Mouse (Mus musculus) forebrain, embryonic 15.5 days (tissue): ENCODE results near the gene Akain1. TPM values are rescaled to one million over a fixed set of nuclear protein-coding genes. Genes with fewer than 3 reads are reported as not detected.

ENCODE experiments used
- ATAC-seq: fragments of 200-750 bp; cut with Nextera tagmentation; replicated peaks from 2 replicates; pipeline ENCODE4 v1.8.0; 2017; ENCODE audit warnings: mild to moderate bottlenecking, moderate TSS enrichment, moderate library complexity
- H3K27ac ChIP-seq: fragments of 300-500 bp; sonication (generic); replicated peaks from 2 replicates; pipeline ENCODE4 v1.5.1; 2015; ENCODE audit warnings: mild to moderate bottlenecking, inconsistent platforms
- H3K27me3 ChIP-seq: fragments of 300-500 bp; sonication (generic); 2 replicates; pipeline ENCODE4 v1.6.1; 2015; ENCODE audit warnings: inconsistent platforms
- H3K36me3 ChIP-seq: fragments of 300-500 bp; sonication (generic); 2 replicates; pipeline ENCODE4 v1.6.1; 2015; ENCODE audit warnings: mild to moderate bottlenecking, inconsistent platforms
- H3K4me1 ChIP-seq: fragments of 300-500 bp; sonication (generic); 2 replicates; pipeline ENCODE4 v1.6.1; 2015; ENCODE audit warnings: inconsistent platforms
- H3K4me2 ChIP-seq: fragments of 300-500 bp; sonication (generic); replicated peaks from 2 replicates; pipeline ENCODE4 v1.6.1; 2015; ENCODE audit warnings: mild to moderate bottlenecking, inconsistent platforms
- H3K4me3 ChIP-seq: fragments of 300-500 bp; sonication (generic); 2 replicates; pipeline ENCODE4 v1.5.1; 2015; ENCODE audit warnings: mild to moderate bottlenecking, inconsistent platforms
- H3K9ac ChIP-seq: fragments of 300-500 bp; sonication (generic); replicated peaks from 2 replicates; pipeline ENCODE4 v1.6.1; 2015; ENCODE audit warnings: mild to moderate bottlenecking, inconsistent platforms
- H3K9me3 ChIP-seq: fragments of 300-500 bp; sonication (generic); 2 replicates; pipeline ENCODE4 v1.6.1; 2016; ENCODE audit warnings: inconsistent platforms
- WGBS: fragments of 180-500 bp; shearing (Covaris S2); methylation state at CpG from one replicate; pipeline ENCODE4 v1.1.7; 2015; ENCODE audit warnings: mixed read lengths; 5-methylcytosine and 5-hydroxymethylcytosine counted together
- polyA plus RNA-seq: library from polyadenylated mRNA; unstranded; fragments of >200 nt; fragmentation: Nextera tagmentation; extraction: Ambion mirVana; gene quantifications from 2 replicates; pipeline ENCODE4 v1.2.1, GENCODE M21; 2015

The Akain1 gene
- 0.13 and 0.36 TPM in 2 replicates for polyA plus RNA-seq

DNA sequence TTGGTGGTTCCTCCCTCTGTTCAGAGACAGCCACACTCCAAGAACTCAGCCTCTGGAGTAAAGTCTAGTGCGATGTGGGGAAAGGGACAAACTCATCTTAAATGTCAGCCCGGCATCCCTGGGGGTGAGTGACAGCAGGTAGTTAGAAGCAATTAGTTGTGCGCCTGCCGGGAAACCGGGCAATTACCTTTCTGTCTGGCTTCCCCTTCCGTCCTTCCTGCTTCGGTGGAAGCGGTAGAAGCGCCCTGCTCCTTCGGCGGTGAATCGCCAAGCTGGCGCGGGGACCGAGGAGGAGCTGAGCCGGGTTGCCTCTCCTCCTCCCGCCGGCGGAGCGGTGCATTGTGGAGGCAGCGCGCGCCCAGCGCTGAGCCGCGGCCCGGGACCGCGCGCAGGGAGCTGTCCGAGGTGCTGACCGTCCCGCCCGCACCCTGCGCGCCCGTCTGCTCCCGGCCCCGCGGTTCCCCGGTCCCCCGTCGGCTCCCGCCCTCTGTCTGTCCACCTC lies at the start of gene Akain1:
Gene Akain1, plus strand, starts transcription at position 337 of the 502 bp plus-strand sequence.
- Histone ChIP-seq H3K9ac (peak within 1 kb of the TSS; percentile 46), H3K27me3 (peaks cover 36% of the 10 kb centered on the region), H3K4me1 (peaks cover 16% of the 10 kb centered on the region), H3K9me3 (no peaks in the 10 kb centered on the region), H3K4me2 (peak within 1 kb of the TSS; percentile 98), H3K4me3 (peak within 1 kb of the TSS; percentile 67), H3K36me3 (no peaks in the 10 kb centered on the region), H3K27ac (no peak within 1 kb of the TSS)
- peak; percentile 92 for ATAC-seq
- under 1% methylated on average over 44 of the region's 44 CpGs for WGBS

DNA sequence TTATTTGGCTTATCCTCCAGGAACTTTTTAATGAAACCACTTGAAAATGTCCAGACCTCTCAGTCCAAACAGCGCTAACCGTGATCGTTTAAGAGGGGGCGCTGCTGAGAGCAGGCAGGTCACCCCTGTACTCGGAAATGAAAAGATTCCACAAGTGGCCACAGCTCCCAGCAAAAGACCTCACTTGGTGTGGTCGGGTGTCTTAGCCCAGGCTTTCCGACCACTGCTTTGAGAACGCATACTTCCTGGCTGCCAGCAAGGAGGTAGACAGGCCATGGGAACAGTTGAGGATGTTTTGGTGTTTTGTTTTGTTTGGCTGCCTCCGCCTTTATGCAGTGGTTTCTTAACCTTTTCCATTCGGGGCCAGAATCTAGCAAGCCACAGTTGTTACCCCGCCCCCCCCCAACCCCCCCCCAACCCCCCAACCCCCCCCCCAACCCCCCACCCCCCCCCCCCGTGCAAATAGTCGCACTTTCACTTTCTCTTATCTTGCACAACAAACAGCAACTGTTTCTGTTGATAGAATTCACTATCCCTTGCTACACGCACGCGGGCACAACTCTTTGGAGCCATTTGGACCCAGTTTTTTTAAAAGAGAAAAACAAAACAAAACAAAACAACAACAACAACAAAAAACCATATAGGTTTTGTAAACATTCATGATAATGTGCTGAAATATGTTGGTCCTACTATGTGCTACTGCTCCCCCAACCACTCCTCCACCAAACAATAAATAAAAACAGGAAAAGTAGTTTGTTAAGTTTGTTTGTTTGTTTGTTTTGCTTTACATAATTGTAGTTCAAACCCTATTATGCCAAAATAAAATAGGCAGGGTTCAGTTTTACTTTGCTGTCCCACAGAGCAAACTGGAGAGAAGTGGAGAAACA lies 42.7 kb upstream of the Akain1 start:
- H3K36me3 ChIP-seq, result 0 out of 2 replicates have a peak, but pooled peaks cover 2% of the 10 kb centered on the region
- no peak overlapping the region for H3K9ac ChIP-seq
- H3K4me2 ChIP-seq, result no peak overlapping the region
- no peak overlapping the region for H3K27ac ChIP-seq
- ATAC-seq, result no peak
- H3K4me1 ChIP-seq, result no peaks in the 10 kb centered on the region
- H3K4me3 ChIP-seq, result no peak overlapping the region
- H3K27me3 ChIP-seq, result no peaks in the 10 kb centered on the region
- no peaks in the 10 kb centered on the region for H3K9me3 ChIP-seq
- 26% methylated on average over 15 of the region's 16 CpGs for WGBS

DNA sequence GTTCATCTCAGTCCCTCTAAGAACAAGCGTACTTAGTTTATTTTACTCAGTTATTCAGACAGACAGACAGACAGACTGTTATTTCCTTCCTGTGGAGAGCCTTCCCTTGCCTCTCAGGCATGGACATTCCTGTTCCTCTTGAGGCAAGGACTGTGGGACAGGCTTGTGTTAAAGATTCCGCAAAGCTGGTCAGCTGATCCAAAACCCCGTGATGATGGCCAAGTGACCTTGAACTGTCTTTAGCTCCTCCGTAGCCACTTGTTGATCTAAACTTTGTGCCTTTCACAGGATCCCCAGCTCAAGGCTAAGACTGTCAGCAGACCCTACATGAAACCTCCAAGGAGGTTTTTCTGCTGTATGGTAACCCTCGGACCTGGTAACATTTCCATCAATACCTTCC lies 42.0 kb upstream of the Akain1 start:
- no peak for ATAC-seq
- H3K36me3 ChIP-seq, result no peaks in the 10 kb centered on the region
- no peak overlapping the region for H3K9ac ChIP-seq
- H3K27me3 ChIP-seq, result no peaks in the 10 kb centered on the region
- 63% methylated on average over 5 of the region's 5 CpGs for WGBS
- H3K9me3 ChIP-seq, result no peaks in the 10 kb centered on the region
- H3K4me3 ChIP-seq, result no peak overlapping the region
- no peaks in the 10 kb centered on the region for H3K4me1 ChIP-seq
- H3K27ac ChIP-seq, result no peak overlapping the region
- no peak overlapping the region for H3K4me2 ChIP-seq

DNA sequence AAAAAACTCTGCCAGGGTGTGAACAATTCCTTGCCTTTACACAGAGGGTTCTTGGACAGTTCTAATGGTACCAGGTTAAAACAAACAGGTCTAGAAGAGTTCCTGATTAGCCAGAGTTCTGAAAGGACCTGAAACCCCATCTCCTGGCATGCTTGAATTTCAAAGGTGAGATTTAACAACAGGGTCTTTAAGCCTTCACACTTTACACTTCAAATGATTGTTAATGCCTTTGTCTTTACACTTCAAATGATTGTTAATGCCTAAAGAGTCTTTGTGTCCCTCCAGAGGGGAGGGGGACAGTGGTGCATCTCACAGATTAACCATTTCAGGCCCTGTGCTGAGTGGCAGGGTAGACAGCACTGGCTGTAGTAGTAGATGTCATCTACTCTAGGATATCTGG lies 41.0 kb upstream of the Akain1 start:
- Histone ChIP-seq H3K4me1 (no peaks in the 10 kb centered on the region), H3K27ac (no peak overlapping the region), H3K9ac (no peak overlapping the region), H3K27me3 (no peaks in the 10 kb centered on the region), H3K4me3 (no peak overlapping the region), H3K9me3 (no peaks in the 10 kb centered on the region), H3K36me3 (no peaks in the 10 kb centered on the region), H3K4me2 (no peak overlapping the region)
- ATAC-seq, result no peak

DNA sequence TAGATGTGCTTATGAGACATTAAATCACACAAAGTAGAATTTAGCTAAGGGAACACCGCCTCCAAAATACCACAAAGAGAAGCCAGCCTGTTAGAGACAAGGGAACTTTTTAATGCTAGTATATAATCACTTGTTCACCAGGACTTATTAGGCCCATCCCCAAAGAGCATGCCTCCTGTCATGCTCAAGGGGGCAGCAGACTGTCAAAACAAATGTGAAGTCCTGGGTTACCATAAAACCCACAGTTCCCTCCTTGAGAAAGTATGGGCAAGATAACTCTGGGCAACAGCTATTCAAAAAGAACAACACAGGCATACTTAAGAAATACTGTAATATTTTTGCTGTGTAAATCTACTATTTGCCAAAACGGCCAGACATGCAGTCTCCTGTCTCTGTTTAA lies 38.0 kb upstream of the Akain1 start:
- Histone ChIP-seq H3K9ac (no peak overlapping the region), H3K4me1 (no peaks in the 10 kb centered on the region), H3K27me3 (no peaks in the 10 kb centered on the region), H3K4me2 (no peak overlapping the region), H3K36me3 (no peaks in the 10 kb centered on the region), H3K4me3 (no peak overlapping the region), H3K27ac (no peak overlapping the region), H3K9me3 (no peaks in the 10 kb centered on the region)
- no peak for ATAC-seq
- 73% methylated on average over 2 of the region's 2 CpGs for WGBS

DNA sequence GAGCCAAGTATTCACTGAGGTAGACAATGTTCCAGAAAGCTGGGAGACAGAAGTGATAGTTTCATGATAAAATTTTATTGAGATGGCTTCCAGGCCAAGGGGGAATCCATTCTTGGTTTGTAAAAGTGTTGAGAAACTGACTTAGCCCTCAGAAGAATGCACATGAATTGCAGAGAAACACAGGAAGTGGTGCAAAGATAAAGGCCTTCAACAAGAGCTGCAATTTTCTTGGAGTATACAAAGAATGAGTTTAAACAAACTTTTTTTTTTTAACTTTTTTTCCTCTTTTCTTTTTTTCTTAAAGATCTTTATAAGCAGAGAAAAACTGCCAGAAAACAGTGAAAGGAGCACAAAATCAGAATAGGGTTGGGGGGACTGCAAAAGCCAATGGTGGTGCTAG lies 23.0 kb upstream of the Akain1 start:
- Histone ChIP-seq H3K9me3 (no peaks in the 10 kb centered on the region), H3K4me2 (peak overlapping the region; percentile 77), H3K9ac (peak overlapping the region; percentile 92; the same call in 1 of the 2 replicates), H3K27ac (no peak overlapping the region), H3K36me3 (no peaks in the 10 kb centered on the region), H3K4me1 (peaks cover 20% of the 10 kb centered on the region), H3K27me3 (no peaks in the 10 kb centered on the region), H3K4me3 (peak overlapping the region; percentile 98)
- ATAC-seq, result no peak

DNA sequence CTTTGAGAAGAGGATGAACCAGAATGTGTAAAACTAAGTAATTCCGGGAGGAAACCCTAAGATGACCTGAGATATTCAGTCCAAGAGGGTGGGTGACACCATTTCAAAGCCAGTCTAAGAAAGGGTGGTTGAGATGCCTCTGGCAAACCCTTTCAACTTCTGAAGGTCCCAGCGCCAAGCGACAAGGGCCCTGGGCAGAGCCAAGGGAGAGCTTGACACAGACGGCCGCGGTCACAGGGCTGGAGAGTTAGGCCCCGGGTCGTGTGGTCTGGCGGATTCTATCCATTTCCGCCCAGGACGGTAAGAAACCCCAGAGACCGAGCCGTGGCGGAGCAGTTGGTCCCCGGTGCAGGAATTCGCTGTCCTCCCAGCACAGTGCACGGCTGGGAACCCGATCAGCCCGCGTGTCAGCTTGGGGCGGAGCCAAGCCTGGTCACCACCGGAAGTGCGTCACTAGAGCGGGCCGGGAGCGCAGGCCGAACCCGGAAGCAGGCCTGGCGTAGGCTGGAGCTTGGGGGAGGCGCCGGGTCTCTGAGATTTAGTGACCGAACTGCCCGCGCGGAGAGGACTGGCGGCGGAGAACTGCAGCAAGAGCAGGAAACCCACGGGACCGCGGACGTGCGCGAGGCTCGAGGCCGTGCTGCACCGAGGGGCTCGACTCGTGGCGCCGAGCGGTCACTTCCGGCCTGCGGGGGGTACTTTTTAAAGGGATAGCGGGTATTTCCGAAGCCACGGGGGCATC lies 22.0 kb upstream of the Akain1 start:
- H3K4me1 ChIP-seq, result peaks cover 23% of the 10 kb centered on the region
- no peaks in the 10 kb centered on the region for H3K36me3 ChIP-seq
- under 1% methylated on average over 56 of the region's 56 CpGs for WGBS
- no peaks in the 10 kb centered on the region for H3K27me3 ChIP-seq
- H3K27ac ChIP-seq, result peak overlapping the region; percentile 95
- H3K4me2 ChIP-seq, result peak overlapping the region; percentile 77
- H3K9ac ChIP-seq, result peak overlapping the region; percentile 92
- H3K4me3 ChIP-seq, result peak overlapping the region; percentile 98
- peak; percentile 99 for ATAC-seq
- H3K9me3 ChIP-seq, result no peaks in the 10 kb centered on the region

DNA sequence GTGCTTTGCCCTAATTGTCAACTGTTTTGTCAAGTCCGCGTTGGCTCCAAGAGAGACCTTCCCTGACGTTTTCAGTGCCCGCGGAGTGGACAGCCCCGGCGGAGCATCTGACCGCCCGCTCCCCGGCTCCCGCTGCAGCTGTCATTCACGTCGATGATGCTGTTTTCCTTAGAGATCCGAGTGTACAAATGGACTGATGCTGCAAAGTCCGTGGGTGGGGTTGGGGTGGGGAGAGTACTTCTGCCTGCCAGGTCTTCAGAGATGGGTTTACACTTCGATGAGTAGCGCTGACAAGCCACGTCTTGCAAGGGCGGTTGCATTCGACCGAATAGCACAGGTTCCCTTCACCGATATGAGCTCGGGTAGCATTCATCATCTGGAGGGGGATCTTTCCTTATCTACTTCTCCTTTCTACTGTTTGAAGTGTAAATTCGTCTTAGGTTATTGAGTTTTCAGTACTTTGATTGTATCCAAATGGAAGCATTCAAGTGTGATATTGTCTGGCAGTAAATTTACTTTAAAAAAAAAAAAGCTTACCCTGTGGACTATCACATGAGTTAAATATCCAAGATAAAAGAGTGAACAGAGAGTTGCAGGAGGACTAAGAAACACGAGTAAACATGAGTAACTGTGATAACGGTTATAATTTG lies 21.3 kb upstream of the Akain1 start:
- peaks cover 23% of the 10 kb centered on the region for H3K4me1 ChIP-seq
- H3K27me3 ChIP-seq, result no peaks in the 10 kb centered on the region
- peak overlapping the region; percentile 92 for H3K9ac ChIP-seq
- WGBS, result 4% methylated on average over 26 of the region's 26 CpGs
- no peak; the same call in 1 of the 2 replicates for ATAC-seq
- peak overlapping the region; percentile 69 for H3K4me2 ChIP-seq
- H3K27ac ChIP-seq, result peak overlapping the region; percentile 95
- H3K36me3 ChIP-seq, result no peaks in the 10 kb centered on the region
- peak overlapping the region; percentile 98 for H3K4me3 ChIP-seq
- no peaks in the 10 kb centered on the region for H3K9me3 ChIP-seq

DNA sequence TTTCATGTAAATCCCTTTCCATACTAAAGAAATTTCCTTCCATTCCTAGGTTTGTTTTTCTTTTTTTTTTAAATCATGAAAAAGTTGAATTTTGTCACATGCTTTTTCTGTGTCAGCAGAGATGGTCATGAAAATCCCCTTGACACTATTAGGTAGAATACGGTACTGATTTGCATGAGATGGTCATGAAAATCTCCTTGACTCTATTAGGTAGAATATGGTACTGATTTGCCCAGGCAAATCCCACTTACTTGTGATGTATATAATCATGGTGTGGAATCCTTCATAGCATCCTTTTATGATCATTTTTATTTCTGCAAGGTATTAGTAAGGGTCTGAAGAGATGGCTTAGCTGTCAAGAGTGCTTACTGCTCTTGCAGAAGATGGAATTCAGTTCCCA lies 17.5 kb upstream of the Akain1 start:
- no peak overlapping the region for H3K4me3 ChIP-seq
- H3K4me2 ChIP-seq, result no peak overlapping the region
- H3K27me3 ChIP-seq, result no peaks in the 10 kb centered on the region
- H3K9ac ChIP-seq, result no peak overlapping the region
- no peak overlapping the region for H3K27ac ChIP-seq
- peaks cover 18% of the 10 kb centered on the region for H3K4me1 ChIP-seq
- H3K9me3 ChIP-seq, result no peaks in the 10 kb centered on the region
- H3K36me3 ChIP-seq, result no peaks in the 10 kb centered on the region
- 4% methylated on average over 1 of the region's 1 CpGs for WGBS
- no peak for ATAC-seq

DNA sequence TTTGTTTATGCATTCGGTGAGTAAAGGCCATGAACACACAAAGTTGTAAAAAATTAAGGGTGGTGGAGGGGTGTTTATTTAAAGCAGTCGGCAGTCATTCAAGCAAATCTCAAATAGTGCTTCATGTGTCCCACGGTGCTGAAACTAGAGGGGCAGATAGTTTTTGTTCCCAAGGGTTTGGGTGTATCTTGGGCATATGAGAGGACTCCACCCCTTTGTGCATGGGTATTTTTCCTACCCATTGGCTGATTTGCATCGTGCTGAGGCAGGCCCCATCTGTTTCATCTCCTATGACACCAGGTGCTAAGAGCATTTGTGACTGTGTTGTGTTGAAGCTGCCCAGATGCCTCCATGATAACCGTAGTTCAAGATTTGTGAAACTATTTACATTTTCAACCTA lies 1.3 kb upstream of the Akain1 start:
- H3K9ac ChIP-seq, result no peak overlapping the region
- no peak for ATAC-seq
- H3K9me3 ChIP-seq, result no peaks in the 10 kb centered on the region
- no peak overlapping the region for H3K4me2 ChIP-seq
- H3K36me3 ChIP-seq, result no peaks in the 10 kb centered on the region
- H3K4me3 ChIP-seq, result no peak overlapping the region
- 69% methylated on average over 5 of the region's 5 CpGs for WGBS
- peaks cover 36% of the 10 kb centered on the region for H3K27me3 ChIP-seq
- peaks cover 16% of the 10 kb centered on the region for H3K4me1 ChIP-seq
- no peak overlapping the region for H3K27ac ChIP-seq

DNA sequence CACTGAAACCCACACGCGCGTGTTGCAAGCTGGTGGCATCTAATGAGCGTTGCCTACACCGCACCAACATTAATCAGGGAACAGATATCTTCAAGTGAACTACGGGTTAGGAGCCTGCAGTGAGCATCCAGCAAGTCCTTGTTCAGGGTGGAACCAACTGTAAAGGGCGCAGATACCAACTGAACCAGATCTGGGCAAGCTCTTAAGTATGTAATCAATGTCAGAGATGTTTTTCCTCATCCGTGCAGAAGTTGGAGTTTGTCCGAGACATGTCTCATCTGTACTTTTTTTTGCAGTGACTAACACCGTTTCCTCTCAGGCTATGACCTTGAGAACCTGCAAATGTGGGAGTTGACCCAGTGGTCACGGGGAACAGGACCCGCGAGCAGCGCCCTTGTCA lies 640 bp upstream of the Akain1 start:
- no peaks in the 10 kb centered on the region for H3K36me3 ChIP-seq
- H3K9me3 ChIP-seq, result no peaks in the 10 kb centered on the region
- peaks cover 16% of the 10 kb centered on the region for H3K4me1 ChIP-seq
- no peak for ATAC-seq
- no peak overlapping the region for H3K27ac ChIP-seq
- WGBS, result 36% methylated on average over 14 of the region's 14 CpGs
- H3K4me2 ChIP-seq, result peak overlapping the region; percentile 98
- 0 out of 2 replicates have a peak overlapping the region, but pooled peaks have one; percentile 46 for H3K9ac ChIP-seq
- H3K27me3 ChIP-seq, result peaks cover 36% of the 10 kb centered on the region
- peak overlapping the region; percentile 67 for H3K4me3 ChIP-seq
